Mouse (Mus musculus) myocyte (in vitro differentiated cells): ENCODE data around the gene Isoc2a. TPM values are rescaled to one million over a fixed set of nuclear protein-coding genes. Genes with fewer than 3 reads are reported as not detected.

Experiments
- H3K27me3 ChIP-seq: one replicate; pipeline ENCODE4 v1.6.1; 2011; ENCODE audit not compliant: control insufficient read depth, insufficient read depth, insufficient read length
- H3K36me3 ChIP-seq: one replicate; pipeline ENCODE4 v1.6.1; 2011; ENCODE audit not compliant: control insufficient read depth, insufficient read depth
- H3K4me2 ChIP-seq: one replicate; pipeline ENCODE4 v1.6.1; 2011; ENCODE audit warnings: low read depth, control low read depth
- H3K4me3 ChIP-seq: one replicate; pipeline ENCODE4 v1.5.1; 2011; ENCODE audit warnings: mild to moderate bottlenecking, control low read depth, moderate library complexity
- H3K79me2 ChIP-seq: one replicate; pipeline ENCODE4 v1.6.1; 2011; ENCODE audit not compliant: control insufficient read depth, insufficient read depth
- H3ac ChIP-seq: one replicate; pipeline ENCODE4 v1.6.1; 2011; ENCODE audit not compliant: control insufficient read depth, insufficient read length
- CEBPB ChIP-seq: IDR thresholded peaks from 2 replicates; pipeline ENCODE4 v1.6.1; 2011; ENCODE audit warnings: mild to moderate bottlenecking, moderate library complexity; ENCODE audit not compliant: poor library complexity, insufficient read depth, severe bottlenecking
- E2F4 ChIP-seq: IDR thresholded peaks from one replicate; pipeline ENCODE4 v1.6.1; 2011; ENCODE audit warnings: mild to moderate bottlenecking, control low read depth, moderate library complexity; ENCODE audit not compliant: insufficient read depth
- MAX ChIP-seq: IDR thresholded peaks from one replicate; pipeline ENCODE4 v1.6.1; 2011; ENCODE audit warnings: low read depth, mild to moderate bottlenecking, control low read depth
- MYOD1 ChIP-seq, 3 experiments: IDR thresholded peaks; one replicate each; pipeline ENCODE4 v1.6.1; 2011; ENCODE audit warnings: control low read depth in 2 of 3, low read depth in 2 of 3, mild to moderate bottlenecking in 2 of 3, moderate library complexity in 1 of 3; ENCODE audit not compliant: insufficient read length in 2 of 3, control insufficient read depth in 1 of 3
- MYOG ChIP-seq, 3 experiments: IDR thresholded peaks; one replicate each; pipeline ENCODE4 v1.6.1; 2011; ENCODE audit warnings: control low read depth in 2 of 3, low read depth in 2 of 3, mild to moderate bottlenecking in 2 of 3; ENCODE audit not compliant: insufficient read length in 2 of 3, control insufficient read depth in 1 of 3, insufficient read depth in 1 of 3
- POLR2A ChIP-seq: IDR thresholded peaks from one replicate; pipeline ENCODE4 v1.6.1; 2011; ENCODE audit warnings: low read depth, mild to moderate bottlenecking, control low read depth, moderate library complexity; ENCODE audit not compliant: insufficient read length
- POLR2AphosphoS2 ChIP-seq: IDR thresholded peaks from one replicate; pipeline ENCODE4 v1.6.1; 2011; ENCODE audit warnings: low read depth, control low read depth; ENCODE audit not compliant: insufficient read length
- REST ChIP-seq: IDR thresholded peaks from one replicate; pipeline ENCODE4 v1.6.1; 2011; ENCODE audit warnings: mild to moderate bottlenecking, control low read depth, moderate library complexity; ENCODE audit not compliant: insufficient read depth, insufficient read length
- SRF ChIP-seq: IDR thresholded peaks from one replicate; pipeline ENCODE4 v1.6.1; 2011; ENCODE audit warnings: low read depth; ENCODE audit not compliant: control insufficient read depth, insufficient read length
- TCF12 ChIP-seq: IDR thresholded peaks from one replicate; pipeline ENCODE4 v1.6.1; 2011; ENCODE audit warnings: mild to moderate bottlenecking, control low read depth; ENCODE audit not compliant: poor library complexity, insufficient read depth, severe bottlenecking
- TCF3 ChIP-seq: IDR thresholded peaks from one replicate; pipeline ENCODE4 v1.6.1; 2011; ENCODE audit warnings: low read depth, control low read depth; ENCODE audit not compliant: insufficient read length
- USF1 ChIP-seq: IDR thresholded peaks from one replicate; pipeline ENCODE4 v1.6.1; 2011; ENCODE audit warnings: low read depth, mild to moderate bottlenecking, control low read depth, moderate library complexity
- polyA plus RNA-seq: library from polyadenylated mRNA; unstranded; fragments of >200 nt; fragmentation: generic; extraction: Trizol; gene quantifications from one replicate; pipeline ENCODE4 v1.2.1, GENCODE M21; 2012; ENCODE audit warnings: missing spikeins

Isoc2a gene
- polyA plus RNA-seq, 1 experiment: 3.3 TPM

- no peaks in the 10 kb centered on the region for H3K36me3 ChIP-seq
- H3K4me2 ChIP-seq: peak overlapping the region; percentile 84
- H3ac ChIP-seq: peak overlapping the region; percentile 33
- peak overlapping the region; percentile 7 for H3K4me3 ChIP-seq
- H3K79me2 ChIP-seq: no peaks in the 10 kb centered on the region
- TF ChIP-seq USF1 (no peak), MYOG (IDR thresholded peaks at IDR 0.05; ENCODE audit: control insufficient read depth in 1 of 3, insufficient read depth in 1 of 3, insufficient read length in 2 of 3, low read depth in 2 of 3) (peak in 1 of 3 experiments; percentile 18)
- no peaks in the 10 kb centered on the region for H3K27me3 ChIP-seq
Observed at GRCm38 (mm10) chr7:4923586-4924364, 46.8 kb downstream of the Isoc2a start.

- H3K27me3 ChIP-seq: no peaks in the 10 kb centered on the region
- no peaks in the 10 kb centered on the region for H3K36me3 ChIP-seq
- H3K4me3 ChIP-seq: peak overlapping the region; percentile 7
- no peaks in the 10 kb centered on the region for H3K79me2 ChIP-seq
- H3ac ChIP-seq: peak overlapping the region; percentile 33
- no peak for TF ChIP-seq TCF12
- TF ChIP-seq E2F4: no peak
- TF ChIP-seq TCF3: no peak
- TF ChIP-seq POLR2A: no peak
- no peak for TF ChIP-seq REST
- no peak for TF ChIP-seq MYOG (IDR thresholded peaks at IDR 0.05; ENCODE audit: control insufficient read depth in 1 of 3, insufficient read depth in 1 of 3, insufficient read length in 2 of 3, low read depth in 2 of 3)
- no peak for TF ChIP-seq MYOD1 (IDR thresholded peaks at IDR 0.05; ENCODE audit: control insufficient read depth in 1 of 3, insufficient read length in 2 of 3, low read depth in 2 of 3)
- TF ChIP-seq SRF: no peak
- no peak for TF ChIP-seq MAX
- no peak for TF ChIP-seq USF1
- TF ChIP-seq POLR2AphosphoS2: no peak
- no peak for TF ChIP-seq CEBPB
- H3K4me2 ChIP-seq: peak overlapping the region; percentile 84
Observed at GRCm38 (mm10) chr7:4924483-4924882, 47.5 kb downstream of the Isoc2a start.

GRCm38 (mm10) chr7:4924891-4925301 lies 47.9 kb downstream of the Isoc2a start:
- no peaks in the 10 kb centered on the region for H3K36me3 ChIP-seq
- TF ChIP-seq MYOD1 (IDR thresholded peaks at IDR 0.05; ENCODE audit: control insufficient read depth in 1 of 3, insufficient read length in 2 of 3, low read depth in 2 of 3) (peak in 2 of 3 experiments; percentile 78 to 79), SRF (no peak), TCF12 (peak; percentile 11), MYOG (IDR thresholded peaks at IDR 0.05; ENCODE audit: control insufficient read depth in 1 of 3, insufficient read depth in 1 of 3, insufficient read length in 2 of 3, low read depth in 2 of 3) (peak in 2 of 3 experiments; percentile 16 to 62), TCF3 (no peak)
- no peaks in the 10 kb centered on the region for H3K79me2 ChIP-seq
- H3ac ChIP-seq: no peak overlapping the region
- peak overlapping the region; percentile 7 for H3K4me3 ChIP-seq
- no peaks in the 10 kb centered on the region for H3K27me3 ChIP-seq
- H3K4me2 ChIP-seq: peak overlapping the region; percentile 84

GRCm38 (mm10) chr7:4925441-4926381 lies 48.8 kb downstream of the Isoc2a start, which contains the start of gene Ssc5d:
Gene Ssc5d (plus strand): TSS chr7:4925785.
- Histone ChIP-seq H3K79me2 (no peaks in the 10 kb centered on the region), H3ac (no peak within 1 kb of the TSS), H3K4me2 (peak within 1 kb of the TSS; percentile 84), H3K27me3 (no peaks in the 10 kb centered on the region), H3K36me3 (no peaks in the 10 kb centered on the region), H3K4me3 (peak within 1 kb of the TSS; percentile 7)
- no peak for TF ChIP-seq REST
- no peak for TF ChIP-seq TCF12
- peak; percentile 62 for TF ChIP-seq POLR2AphosphoS2
- TF ChIP-seq POLR2A: peak; percentile 57
- no peak for TF ChIP-seq CEBPB
- TF ChIP-seq MAX: no peak
- peak in 2 of 3 experiments; percentile 73 to 79 for TF ChIP-seq MYOG (IDR thresholded peaks at IDR 0.05; ENCODE audit: control insufficient read depth in 1 of 3, insufficient read depth in 1 of 3, insufficient read length in 2 of 3, low read depth in 2 of 3)
- peak; percentile 29 to 77 (median 76) for TF ChIP-seq MYOD1 (IDR thresholded peaks at IDR 0.05; ENCODE audit: control insufficient read depth in 1 of 3, insufficient read length in 2 of 3, low read depth in 2 of 3)
- TF ChIP-seq USF1: peak; percentile 74
